Mouse (Mus musculus) cerebellum, adult 2 months (tissue): ENCODE measurements around the gene Sf3a3. TPM values are rescaled to one million over a fixed set of nuclear protein-coding genes. Genes with fewer than 3 reads are reported as not detected.

ENCODE experiments used
- DNase-seq, 2 experiments: peaks; one replicate each; pipeline ENCODE4 v3.0.0; 2021
- H3K27ac ChIP-seq: fragments of 200-500 bp; 2 replicates; pipeline ENCODE4 v1.5.1; 2012; ENCODE audit warnings: low read length, control low read depth, inconsistent platforms; ENCODE audit not compliant: insufficient read depth
- H3K27me3 ChIP-seq: fragments of 200-500 bp; 2 replicates; pipeline ENCODE4 v1.6.1; 2012; ENCODE audit warnings: inconsistent platforms, mild to moderate bottlenecking, low read length, moderate library complexity; ENCODE audit not compliant: control insufficient read depth, insufficient read depth
- H3K4me1 ChIP-seq: fragments of 200-500 bp; 2 replicates; pipeline ENCODE4 v1.6.1; 2011; ENCODE audit warnings: low read length; ENCODE audit not compliant: control insufficient read depth, insufficient read depth
- H3K4me3 ChIP-seq: fragments of 200-500 bp; replicated peaks from 2 replicates; pipeline ENCODE3; 2011; ENCODE audit warnings: mild to moderate bottlenecking, low read depth, low read length, control low read depth; ENCODE audit not compliant: insufficient read depth
- CTCF ChIP-seq: fragments of 200-500 bp; IDR thresholded peaks from 2 replicates; pipeline ENCODE4 v1.5.1; 2011; ENCODE audit warnings: low read depth, mild to moderate bottlenecking, control low read depth, low read length, moderate library complexity, borderline replicate concordance; ENCODE audit not compliant: insufficient read depth
- POLR2A ChIP-seq: fragments of 200-500 bp; IDR thresholded peaks from 2 replicates; pipeline ENCODE4 v1.6.1; 2011; ENCODE audit warnings: low read length, control low read depth, borderline replicate concordance; ENCODE audit not compliant: insufficient read depth
- WGBS: fragments of 180-500 bp; shearing (Covaris S2); methylation state at CpG from one replicate; pipeline ENCODE4 v1.1.7; 2018; 5-methylcytosine and 5-hydroxymethylcytosine counted together
- polyA plus RNA-seq: library from polyadenylated mRNA; depleted of rRNA; stranded (reverse); fragments of >200 nt; gene quantifications from 2 replicates; pipeline ENCODE4 v1.2.3, GENCODE M21; 2012; rRNA removed

Gene Sf3a3
- polyA plus RNA-seq, 1 experiment = 40.5 TPM

DNA sequence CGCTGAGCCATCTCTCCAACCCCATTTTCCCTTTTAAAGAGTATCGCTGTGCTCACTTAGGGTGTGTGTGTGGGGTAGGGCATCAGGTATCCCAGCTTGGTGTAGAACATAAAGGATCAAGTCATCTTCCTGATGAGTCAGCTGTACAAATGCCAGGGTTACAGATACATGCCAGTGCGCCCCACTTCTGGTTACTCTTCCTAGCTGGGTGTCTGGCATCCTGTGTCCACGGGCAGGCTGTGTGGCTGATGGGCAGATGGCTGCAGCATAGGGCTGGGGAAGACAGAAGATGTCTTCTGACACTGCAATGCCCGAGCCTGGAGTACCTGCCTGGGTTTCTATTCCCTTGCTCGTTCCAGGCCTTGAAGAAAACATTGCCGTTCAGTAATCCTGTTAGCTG lies 66.8 kb downstream of the Sf3a3 start:
- WGBS = 31% methylated on average over 7 of the region's 7 CpGs
- TF ChIP-seq CTCF (no peak), POLR2A (no peak)
- Histone ChIP-seq H3K4me1 (no peaks in the 10 kb centered on the region), H3K27me3 (no peaks in the 10 kb centered on the region), H3K4me3 (no peak overlapping the region), H3K27ac (no peak overlapping the region)
- DNase-seq = peak; percentile 58 to 82

Other genes with a start within 250 kb of the Sf3a3 start
- gene 3100002H09Rik, start 104.0 kb upstream of the Sf3a3 start, polyA plus RNA-seq = not detected in 2 replicates
- gene Pou3f1, start 58.0 kb upstream of the Sf3a3 start, polyA plus RNA-seq = 2.3 and 3.3 TPM in 2 replicates
- 19.2 and 19.4 TPM in 2 replicates for gene Utp11, start 21.2 kb upstream of the Sf3a3 start, polyA plus RNA-seq
- gene Fhl3, start 14.1 kb upstream of the Sf3a3 start, polyA plus RNA-seq = 1.4 and 1.6 TPM in 2 replicates
- 92.4 and 102 TPM in 2 replicates for gene Inpp5b, start 27.1 kb downstream of the Sf3a3 start, polyA plus RNA-seq
- gene Mtf1, start 87.3 kb downstream of the Sf3a3 start, polyA plus RNA-seq = 14.9 and 17.0 TPM in 2 replicates
- 42.1 and 52.5 TPM in 2 replicates for gene Yrdc, start 135.9 kb downstream of the Sf3a3 start, polyA plus RNA-seq
- gene 1110065P20Rik, start 136.4 kb downstream of the Sf3a3 start, polyA plus RNA-seq = 85.5 and 85.8 TPM in 2 replicates
- 71.9 and 72.6 TPM in 2 replicates for gene Maneal, start 147.4 kb downstream of the Sf3a3 start, polyA plus RNA-seq
- gene Epha10, start 166.1 kb downstream of the Sf3a3 start, polyA plus RNA-seq = 22.3 and 29.4 TPM in 2 replicates
- gene 9930104L06Rik, start 222.3 kb downstream of the Sf3a3 start, polyA plus RNA-seq = 24.0 TPM in 2 replicates
- gene Cdca8, start 224.5 kb downstream of the Sf3a3 start, polyA plus RNA-seq = 1.2 TPM in 2 replicates